Mouse (Mus musculus): ENCODE measurements around the gene Clmp. TPM values are rescaled to one million over a fixed set of nuclear protein-coding genes. Genes with fewer than 3 reads are reported as not detected.
"Not testable (repeated sequence)": the region's sequence is repeated elsewhere in the genome, so short reads cannot be mapped to it uniquely, and the experiment has no call there.

The Clmp gene
- total RNA-seq, 2 experiments from 2014 or later = 27.3 to 31.1 TPM

- no peak for TF ChIP-seq CTCF (IDR thresholded peaks at IDR 0.05)
- no peak for DNase-seq (ENCODE audit: extremely low spot score in 1 of 2, low spot score in 2 of 2)
- intact Hi-C loops (cut with DNase I) = no loop called here
- peak overlapping the region; percentile 98 for H3K27ac ChIP-seq
- H3K4me3 ChIP-seq = no peak overlapping the region
Measured at GRCm38 (mm10) chr9:40799112-40799511, 113.3 kb downstream of the Clmp start.

DNA sequence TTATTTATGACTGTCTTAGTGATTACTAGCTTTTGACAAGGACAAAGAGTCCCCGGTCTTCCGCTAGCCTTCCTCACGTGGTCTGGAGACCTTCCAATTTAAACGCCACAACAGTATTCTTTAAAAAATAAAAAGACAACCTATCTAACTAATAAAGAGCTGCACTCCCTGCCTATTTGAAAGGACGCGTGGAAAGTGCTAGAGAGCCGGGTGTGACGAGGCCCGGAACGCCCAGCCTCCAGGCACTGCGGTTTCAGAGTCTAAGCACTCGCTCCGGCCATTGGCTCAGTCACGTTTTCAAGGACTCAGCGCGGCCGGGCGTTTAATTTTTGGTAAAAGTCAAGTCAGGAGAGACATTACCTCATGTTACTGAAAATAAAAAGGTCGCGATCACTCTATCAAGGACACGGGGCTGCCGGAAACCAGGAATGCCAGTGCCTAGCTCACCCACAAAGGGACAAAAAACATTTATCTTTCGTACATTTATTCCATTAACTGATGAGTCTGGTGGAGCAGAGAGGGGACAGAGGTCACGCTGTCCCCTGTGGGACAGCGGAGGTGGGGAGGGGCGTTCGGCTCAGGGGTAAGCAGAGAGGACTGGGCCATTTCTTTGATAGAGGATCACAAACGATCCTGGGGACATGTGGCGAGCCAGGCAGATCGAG lies 114.2 kb downstream of the Clmp start:
- H3K27ac ChIP-seq = peak overlapping the region; percentile 98
- TF ChIP-seq CTCF (IDR thresholded peaks at IDR 0.05) = no peak
- DNase-seq (ENCODE audit: extremely low spot score in 1 of 2, low spot score in 2 of 2) = peak; percentile 58 to 66
- H3K4me3 ChIP-seq = peak overlapping the region; percentile 74
- intact Hi-C loops (cut with DNase I) = loop anchor here (2.0 kb wide), 2 partner anchors 35 to 43 kb away; no protein-coding TSS in a partner anchor

DNA sequence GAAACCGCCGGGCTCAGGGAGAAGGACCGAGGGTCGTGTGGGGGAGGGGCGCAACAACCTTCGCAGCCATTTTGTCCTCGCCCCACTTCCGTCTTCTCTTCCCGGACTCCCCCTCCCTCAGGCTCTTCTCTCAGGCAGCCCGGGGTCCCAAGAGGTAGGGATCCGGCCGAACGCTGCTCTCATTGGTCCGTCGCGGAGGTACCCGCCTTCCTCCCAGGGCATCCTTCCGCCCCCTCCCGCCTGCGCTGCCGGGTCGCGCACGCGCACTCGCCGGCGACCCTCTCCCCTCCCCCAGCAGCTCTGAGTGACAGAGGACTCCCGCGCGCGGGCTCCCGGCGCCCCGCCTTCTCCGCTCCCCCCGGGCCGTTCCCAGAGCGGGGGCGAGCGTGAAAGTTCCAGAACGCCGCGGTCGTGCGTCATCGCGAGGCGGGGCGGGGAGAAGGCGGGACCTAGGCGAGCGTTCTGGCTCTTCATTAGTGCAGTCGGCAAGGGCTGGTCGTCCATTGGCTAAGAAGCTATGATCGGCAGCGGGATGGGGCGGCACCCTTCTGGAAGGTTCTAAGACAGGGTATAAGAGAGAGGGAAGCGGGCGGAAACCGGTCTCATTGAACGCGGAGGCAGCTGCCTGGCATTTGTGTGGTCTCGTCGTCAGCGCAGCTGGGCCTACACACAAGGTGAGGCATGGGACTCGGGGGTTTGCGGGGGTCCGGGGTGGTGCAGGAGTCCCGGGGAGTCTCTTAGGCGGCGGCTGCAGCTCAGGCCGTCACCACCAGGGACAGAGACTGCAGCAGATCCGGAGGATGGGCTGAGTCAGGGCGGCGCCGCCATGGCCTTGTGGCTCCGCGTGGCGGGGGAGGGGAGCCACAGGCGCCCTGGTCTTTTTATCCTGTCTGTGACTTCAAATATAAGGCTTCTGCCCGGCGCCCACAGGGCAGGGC lies 115.2 kb downstream of the Clmp start, which contains the start of gene Hspa8:
Hspa8 (plus strand) TSS at position 310 of the 938 bp plus-strand sequence.
- peak within 1 kb of the TSS; percentile 99 for H3K27ac ChIP-seq
- peak within 1 kb of the TSS; percentile 86 for H3K4me3 ChIP-seq
- TF ChIP-seq CTCF (IDR thresholded peaks at IDR 0.05) = peak; percentile 44
- peak; percentile 100 for DNase-seq (ENCODE audit: extremely low spot score in 1 of 2, low spot score in 2 of 2)
- intact Hi-C loops (cut with DNase I) = loop anchor here (2.0 kb wide), 2 partner anchors 36 to 44 kb away; no protein-coding TSS in a partner anchor

- intact Hi-C loops (cut with DNase I) = loop anchor here (2.0 kb wide), 2 partner anchors 37 to 45 kb away; no protein-coding TSS in a partner anchor
- Histone ChIP-seq H3K4me3 (peak overlapping the region; percentile 86), H3K27ac (peak overlapping the region; percentile 99)
- DNase-seq (ENCODE audit: extremely low spot score in 1 of 2, low spot score in 2 of 2) = peak in 1 of 2 experiments; percentile 37
Measured at GRCm38 (mm10) chr9:40801614-40802532, 116.1 kb downstream of the Clmp start.

GRCm38 (mm10) chr9:40802533-40802875 lies 116.7 kb downstream of the Clmp start:
- H3K27ac ChIP-seq; intact Hi-C loops (cut with DNase I); DNase-seq (ENCODE audit: extremely low spot score in 1 of 2, low spot score in 2 of 2): not testable (repeated sequence)
- peak overlapping the region; percentile 86 for H3K4me3 ChIP-seq

DNA sequence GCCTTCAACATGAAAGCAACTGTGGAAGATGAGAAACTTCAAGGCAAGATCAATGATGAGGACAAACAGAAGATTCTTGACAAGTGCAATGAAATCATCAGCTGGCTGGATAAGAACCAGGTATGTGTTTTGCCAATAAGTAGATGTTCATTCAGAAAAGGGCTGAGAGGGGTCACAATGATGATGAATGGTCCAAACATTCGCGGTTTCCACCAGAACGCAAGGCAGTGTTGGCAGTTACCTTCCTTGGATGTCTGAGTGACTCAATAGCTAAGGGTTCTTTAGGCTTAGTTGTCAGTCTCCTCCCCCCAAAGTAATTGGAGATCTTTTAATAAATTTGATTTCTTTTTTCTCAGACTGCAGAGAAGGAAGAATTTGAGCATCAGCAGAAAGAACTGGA lies 118.8 kb downstream of the Clmp start:
- intact Hi-C loops (cut with DNase I); DNase-seq (ENCODE audit: extremely low spot score in 1 of 2, low spot score in 2 of 2); H3K27ac ChIP-seq: not testable (repeated sequence)
- peak overlapping the region; percentile 21 for H3K4me3 ChIP-seq

- intact Hi-C loops (cut with DNase I) = no loop called here
- Histone ChIP-seq H3K27ac (no peak overlapping the region), H3K4me3 (peak overlapping the region; percentile 23; the same call in 1 of the 2 replicates)
- peak; percentile 62 for TF ChIP-seq CTCF (IDR thresholded peaks at IDR 0.05)
- DNase-seq (ENCODE audit: extremely low spot score in 1 of 2, low spot score in 2 of 2) = peak; percentile 54 to 59
Measured at GRCm38 (mm10) chr9:40805263-40805662, 119.5 kb downstream of the Clmp start.

DNA sequence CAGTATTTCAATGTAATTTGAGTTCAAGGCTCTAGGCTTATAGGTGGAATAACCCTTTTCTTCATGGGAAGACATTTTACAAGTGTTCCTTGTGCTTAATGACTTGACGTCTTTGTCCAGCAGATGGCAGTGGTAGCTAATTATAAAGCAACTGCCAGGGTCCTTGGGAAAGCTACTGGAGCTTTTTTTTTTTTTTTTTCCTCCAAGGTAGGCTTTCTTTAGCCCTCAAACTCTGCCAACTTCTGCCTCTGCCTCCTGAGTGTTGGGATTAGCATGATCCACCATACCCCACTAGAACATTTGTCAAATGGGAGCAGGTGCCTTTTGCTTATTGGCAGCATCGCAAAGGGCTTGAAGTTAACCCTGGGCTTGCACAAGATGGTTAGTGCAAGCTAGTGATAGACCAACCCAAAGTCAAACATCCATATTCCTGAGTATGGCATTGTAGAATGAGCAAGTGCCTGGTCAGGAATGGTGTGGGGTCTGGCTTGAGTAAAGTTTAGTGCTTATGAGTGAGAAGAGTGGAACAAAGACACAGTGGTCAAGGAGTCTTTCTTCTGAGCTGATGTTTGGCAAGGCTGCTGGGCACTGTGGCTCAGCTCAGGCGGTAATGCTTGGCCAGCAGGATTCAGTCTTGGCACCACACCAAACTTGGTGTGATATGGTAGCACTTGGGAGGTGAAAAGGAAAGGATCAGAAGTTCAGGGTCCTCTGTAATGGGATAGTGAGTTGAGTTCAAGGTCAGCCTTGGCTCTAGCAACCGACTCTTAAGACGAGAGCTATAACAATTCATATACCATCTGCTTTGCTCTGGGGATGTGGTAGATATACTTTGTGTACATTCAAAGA lies 120.9 kb downstream of the Clmp start:
- peak; percentile 41 for TF ChIP-seq CTCF (IDR thresholded peaks at IDR 0.05)
- Histone ChIP-seq H3K27ac (no peak overlapping the region), H3K4me3 (no peak overlapping the region)
- intact Hi-C loops (cut with DNase I) = no loop called here
- no peak for DNase-seq (ENCODE audit: extremely low spot score in 1 of 2, low spot score in 2 of 2)

DNA sequence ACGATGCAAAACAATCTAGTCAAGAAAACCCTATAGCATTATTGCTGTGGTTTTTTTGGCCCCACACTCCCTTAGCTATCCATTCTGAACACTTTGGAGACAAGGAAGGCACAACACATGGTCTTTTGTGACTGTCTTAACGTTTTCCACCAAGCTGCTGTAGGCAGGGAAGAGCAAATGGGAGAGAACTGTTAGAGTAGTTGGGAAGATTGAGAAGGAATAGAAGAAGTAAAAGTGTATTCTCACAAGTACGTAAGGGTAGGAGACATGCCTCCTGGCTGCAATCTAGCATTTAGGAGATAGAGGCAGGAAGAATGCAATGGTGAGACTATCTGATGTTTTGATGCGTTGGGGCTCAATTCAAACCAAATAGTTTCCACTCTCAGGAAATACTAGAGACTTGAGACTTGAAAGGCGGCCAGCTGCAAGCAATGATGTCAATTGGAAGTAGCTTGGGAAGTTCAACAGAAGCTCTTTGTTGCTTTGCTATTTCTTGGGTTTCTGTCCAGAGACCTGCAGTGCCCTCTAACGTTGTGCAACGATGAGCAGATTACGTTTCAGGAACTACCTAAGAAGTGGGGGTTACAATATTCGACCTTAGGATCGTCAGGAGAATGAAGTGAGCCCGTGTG lies 121.6 kb downstream of the Clmp start:
- intact Hi-C loops (cut with DNase I) = no loop called here
- DNase-seq (ENCODE audit: extremely low spot score in 1 of 2, low spot score in 2 of 2) = no peak
- Histone ChIP-seq H3K4me3 (no peak overlapping the region), H3K27ac (no peak overlapping the region)
- TF ChIP-seq CTCF (IDR thresholded peaks at IDR 0.05) = no peak; the same call in 1 of the 2 replicates
